Mouse (Mus musculus) bone marrow, adult 2 months (tissue): ENCODE measurements at regions not wholly inside any gene's neighbourhood (a gene's known extent, or its start where the extent isn't known, plus 50 kb on each side); places are given as distances from the start of the nearest gene placed in this dataset.

ENCODE experiments used
- H3K27ac ChIP-seq: fragments of 200-500 bp; 2 replicates; pipeline ENCODE4 v1.5.1; 2012; ENCODE audit warnings: low read depth, mild to moderate bottlenecking, control low read depth, inconsistent platforms, low read length; ENCODE audit not compliant: control insufficient read depth, poor library complexity, insufficient read depth
- H3K4me1 ChIP-seq: fragments of 200-500 bp; 2 replicates; pipeline ENCODE4 v1.6.1; 2011; ENCODE audit warnings: low read length; ENCODE audit not compliant: control insufficient read depth, insufficient read depth
- H3K4me3 ChIP-seq: fragments of 200-500 bp; replicated peaks from 2 replicates; pipeline ENCODE3; 2011; ENCODE audit warnings: mild to moderate bottlenecking, low read depth, low read length, control low read depth; ENCODE audit not compliant: control insufficient read depth
- CTCF ChIP-seq: fragments of 200-500 bp; IDR thresholded peaks from 2 replicates; pipeline ENCODE4 v1.5.1; 2011; ENCODE audit warnings: low read length, control low read depth; ENCODE audit not compliant: control insufficient read depth, insufficient read depth
- POLR2A ChIP-seq: fragments of 200-500 bp; IDR thresholded peaks from 2 replicates; pipeline ENCODE4 v1.6.1; 2011; ENCODE audit warnings: low read depth, mild to moderate bottlenecking, control low read depth, low read length, borderline replicate concordance; ENCODE audit not compliant: control insufficient read depth
- WGBS: fragments of 180-500 bp; shearing (Covaris S2); methylation state at CpG from one replicate; pipeline ENCODE4 v1.1.7; 2018; 5-methylcytosine and 5-hydroxymethylcytosine counted together

DNA sequence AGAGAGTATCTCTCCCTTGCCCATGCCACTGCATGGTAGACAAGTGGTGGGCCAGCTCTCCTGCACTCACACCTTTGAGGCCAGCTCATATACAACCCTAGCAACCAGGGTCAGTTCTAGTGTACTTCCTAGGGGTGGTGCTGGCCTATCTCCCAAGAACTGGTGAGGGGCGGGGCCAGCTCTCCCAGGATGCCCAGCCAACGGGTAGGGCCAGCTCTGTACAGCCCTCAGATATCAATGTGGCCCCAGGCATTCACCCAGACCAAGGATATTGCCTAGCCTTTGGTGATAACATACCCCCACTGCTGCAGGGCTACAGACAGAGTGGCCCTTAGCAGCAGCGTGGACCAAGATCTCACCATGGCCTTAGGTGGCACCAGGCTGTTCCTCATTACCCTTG lies 55.1 kb upstream of the Exoc4 start:
- no peak for TF ChIP-seq POLR2A
- no peak for TF ChIP-seq CTCF
- WGBS = 60% methylated on average over 3 of the region's 3 CpGs
- Histone ChIP-seq H3K27ac (no peak overlapping the region), H3K4me3 (no peak overlapping the region), H3K4me1 (no peaks in the 10 kb centered on the region)
